36 mouse cellular contexts compared by ENCODE assay signal in genomic region chr4:58062933-58063332, GRCm38 (mm10). TPM values are rescaled to one million over a fixed set of nuclear protein-coding genes. Genes with fewer than 3 reads are reported as not detected.
DNase-seq lines count a peak whose midpoint lies in the region; ATAC-seq and TF ChIP-seq lines count a peak whose summit lies in the region.
"Had no signal": no experiment of that assay in that cellular context is flagged by ENCODE, and none has a peak within 500 bp of the region (broad histone marks: within the 10 kb centered on the region; RNA-seq: fewer than 3 reads in every experiment).

No protein-coding gene starts in this region.

- no peaks in the 10 kb centered on the region for H3K79me2 ChIP-seq in MEL (ENCODE audit: control insufficient read depth, insufficient read depth, low read length, poor library complexity)

- DNase-seq in thymus, postnatal 25 days: peak; percentile 30
- DNase-seq in thymus, adult 18-20 months: no peak
- DNase-seq in MEL (ENCODE audit: low read depth, low spot score): peak; percentile 10
- no peak for DNase-seq in stomach, postnatal 0 days (ENCODE audit: low spot score)
- DNase-seq in natural killer cell, adult 2 months (ENCODE audit: low spot score in 2 of 2): no peak
- DNase-seq in left cerebral cortex, postnatal 36 days (ENCODE audit: low spot score in 2 of 2): no peak
- DNase-seq: adrenal gland, adult 8-10 months; cerebellum, adult 2 months; cerebellum, postnatal 14 days; gastrocnemius, postnatal 10 days; heart, postnatal 14 days; kidney, adult 18-20 months; kidney, postnatal 36 days; left cerebral cortex, postnatal 4 days; liver, postnatal 0 days; midbrain, embryonic 14.5 days; right cerebral cortex, postnatal 25 days had no signal

- no peaks in the 10 kb centered on the region for H3K4me1 ChIP-seq in MEL (ENCODE audit: control insufficient read depth in 1 of 2, insufficient read depth in 2 of 2, low read length in 2 of 2)
- H3K4me1 ChIP-seq in stomach, postnatal 0 days (replicated peaks; ENCODE audit: control insufficient read depth, insufficient read depth): no peaks in the 10 kb centered on the region
- H3K4me1 ChIP-seq: forebrain, embryonic 13.5 days; hindbrain, embryonic 10.5 days; liver, embryonic 12.5 days; neural tube, embryonic 15.5 days; stomach, embryonic 15.5 days had no signal

- H3K4me3 ChIP-seq in MEL (ENCODE audit: control insufficient read depth in 1 of 2, insufficient read depth in 1 of 2, low read depth in 2 of 2, low read length in 2 of 2): no peak overlapping the region
- no peak overlapping the region for H3K4me3 ChIP-seq in stomach, postnatal 0 days (ENCODE audit: low read depth, low read length)
- H3K4me3 ChIP-seq: forebrain, embryonic 13.5 days; hindbrain, embryonic 10.5 days; layer of hippocampus, adult 2 months; liver, embryonic 12.5 days; neural tube, embryonic 15.5 days; stomach, embryonic 15.5 days had no signal

- TF ChIP-seq CTCF in MEL (IDR thresholded peaks at IDR 0.05 in 2 of 3, conservative IDR thresholded peaks at IDR 0.05 in 1 of 3; ENCODE audit: control insufficient read depth in 1 of 3, insufficient read depth in 1 of 3, low read depth in 2 of 3, low read length in 3 of 3, poor library complexity in 1 of 3, severe bottlenecking in 1 of 3): no peak
- no peak for TF ChIP-seq CTCF in stomach, postnatal 0 days (IDR thresholded peaks at IDR 0.05; ENCODE audit: low read depth)

- TF ChIP-seq RAD21 in MEL (IDR thresholded peaks at IDR 0.05; ENCODE audit: low read depth, low read length): no peak

- no peak overlapping the region for H3K9ac ChIP-seq in MEL (ENCODE audit: control insufficient read depth, low read depth, low read length, poor library complexity, severe bottlenecking)
- H3K9ac ChIP-seq in stomach, postnatal 0 days (ENCODE audit: low read length): no peak overlapping the region
- H3K9ac ChIP-seq: forebrain, embryonic 13.5 days; liver, embryonic 12.5 days; liver, postnatal 0 days; neural tube, embryonic 15.5 days; stomach, embryonic 15.5 days had no signal

- H3K27ac ChIP-seq in MEL (ENCODE audit: control insufficient read depth, low read depth, low read length): no peak overlapping the region
- no peak overlapping the region for H3K27ac ChIP-seq in stomach, postnatal 0 days (replicated peaks)
- H3K27ac ChIP-seq: forebrain, embryonic 13.5 days; hindbrain, embryonic 10.5 days; layer of hippocampus, adult 2 months; liver, embryonic 12.5 days; macrophage; neural tube, embryonic 15.5 days; stomach, embryonic 15.5 days had no signal

- peak; percentile 29; the same call in 1 of the 2 replicates for ATAC-seq in stomach, postnatal 0 days (ENCODE audit: low FRiP score, low TSS enrichment)
- ATAC-seq: forebrain, embryonic 13.5 days; hindbrain, embryonic 16.5 days; liver, embryonic 12.5 days; liver, postnatal 0 days had no signal

- H3K9me3 ChIP-seq in MEL (replicated peaks; ENCODE audit: insufficient read depth, low read length): no peaks in the 10 kb centered on the region
- H3K9me3 ChIP-seq in stomach, postnatal 0 days (ENCODE audit: control insufficient read depth, low read length): no peaks in the 10 kb centered on the region
- H3K9me3 ChIP-seq: forebrain, embryonic 13.5 days; hindbrain, embryonic 10.5 days; liver, embryonic 12.5 days; neural tube, embryonic 15.5 days; stomach, embryonic 15.5 days had no signal

- intact Hi-C loops in left cerebral cortex, postnatal 36 days (cut with DNase I): no loop called here

- H3K36me3 ChIP-seq in MEL (ENCODE audit: control insufficient read depth in 1 of 2, insufficient read depth in 2 of 2, low read length in 2 of 2): no peaks in the 10 kb centered on the region
- H3K36me3 ChIP-seq in stomach, postnatal 0 days (ENCODE audit: control insufficient read depth, insufficient read depth, low read length): no peaks in the 10 kb centered on the region
- H3K36me3 ChIP-seq: hindbrain, embryonic 10.5 days; liver, embryonic 12.5 days; neural tube, embryonic 15.5 days; stomach, embryonic 15.5 days had no signal

- no peak for TF ChIP-seq EP300 in MEL (IDR thresholded peaks at IDR 0.05; ENCODE audit: low read depth in 1 of 2, low read length in 2 of 2)
- TF ChIP-seq EP300 in stomach, postnatal 0 days (optimal IDR thresholded peaks at IDR 0.05): no peak

- TF ChIP-seq POLR2A in MEL (IDR thresholded peaks at IDR 0.05; ENCODE audit: control insufficient read depth in 1 of 2, insufficient read depth in 1 of 2, low read depth in 1 of 2, low read length in 2 of 2, poor library complexity in 1 of 2): no peak

- H3K27me3 ChIP-seq in MEL (ENCODE audit: control insufficient read depth in 1 of 2, insufficient read depth in 2 of 2, low read length in 2 of 2): peaks cover 0 to 2% of the 10 kb centered on the region in 2 experiments; a peak in 2 of 4 replicates
- no peaks in the 10 kb centered on the region for H3K27me3 ChIP-seq in stomach, postnatal 0 days (ENCODE audit: control insufficient read depth, insufficient read depth, low read length)
- H3K27me3 ChIP-seq: forebrain, embryonic 13.5 days; liver, embryonic 12.5 days; neural tube, embryonic 15.5 days; stomach, embryonic 15.5 days had no signal

- H3K4me2 ChIP-seq in stomach, postnatal 0 days (replicated peaks; ENCODE audit: low read depth): no peak overlapping the region
- H3K4me2 ChIP-seq: forebrain, embryonic 13.5 days; liver, embryonic 12.5 days; neural tube, embryonic 15.5 days; stomach, embryonic 15.5 days had no signal

- WGBS in stomach, postnatal 0 days: 81% methylated on average over 1 of the region's 1 CpGs

TF ChIP-seq in MEL, 35 proteins besides CTCF, POLR2A, EP300 and RAD21:
- no peak for TF ChIP-seq SMC3 (IDR thresholded peaks at IDR 0.05; ENCODE audit: low read depth, low read length)

RNA-seq across cellular contexts. Expression of gene Txndc8, which starts 54.0 kb away (rescaled TPM):
- not detected in 2 replicates for total RNA-seq in MEL (2012; rRNA removed)
- not detected for polyA plus RNA-seq in MEL (2012; ENCODE audit: insufficient read depth in 1 of 2, insufficient read length in 2 of 2, low read depth in 1 of 2, low replicate concordance in 2 of 2, missing spikeins in 1 of 2)
- polyA plus RNA-seq in stomach, postnatal 0 days (2015; fragmentation: Nextera tagmentation; extraction: Ambion mirVana): not detected in 2 replicates
- total RNA-seq in left cerebral cortex, postnatal 36 days (2021): not detected
- total RNA-seq: adrenal gland, adult 8-10 months; adrenal gland, postnatal 4 days; gastrocnemius, postnatal 10 days; heart, adult 8-10 months; heart, postnatal 14 days; layer of hippocampus, adult 2 months; layer of hippocampus, postnatal 14 days; left cerebral cortex, adult 8-10 months; left cerebral cortex, postnatal 4 days; monocyte, adult 5-6 weeks had no signal
- polyA plus RNA-seq: cerebellum, adult 2 months; embryonic facial prominence, embryonic 11.5 days; forebrain, embryonic 13.5 days; heart, embryonic 14.5 days; hindbrain, embryonic 10.5 days; hindbrain, embryonic 16.5 days; intestine, embryonic 14.5 days; kidney, embryonic 16.5 days; limb, embryonic 14.5 days; liver, embryonic 12.5 days; liver, postnatal 0 days; lung, embryonic 16.5 days; macrophage; midbrain, embryonic 14.5 days; neural tube, embryonic 15.5 days; stomach, embryonic 15.5 days had no signal

Comparison
In these comparisons a context has a peak if more than half of its experiments do, and no peak if none do; other contexts are left out.
1. DNase-seq: peak in thymus, postnatal 25 days (single experiment) and MEL (single experiment); none in thymus, adult 18-20 months (0 of 2), stomach, postnatal 0 days (single experiment), natural killer cell, adult 2 months (0 of 2) and left cerebral cortex, postnatal 36 days (0 of 2).